Mouse (Mus musculus) mouse trophoblast stem cell (cell line): Measurements from ENCODE around the gene Gm2564.
"Not testable (repeated sequence)": the region's sequence is repeated elsewhere in the genome, so short reads cannot be mapped to it uniquely, and the experiment has no call there.

ENCODE experiments used
- in situ Hi-C, 2 experiments: fragments of 300-500 bp; cut with MseI, MboI; formaldehyde crosslinking; loops; 2 replicates in 1 of 2; 3 replicates in 1 of 2; pipeline ENCODE4 v1.15.1; 2025

Gene Gm2564

DNA sequence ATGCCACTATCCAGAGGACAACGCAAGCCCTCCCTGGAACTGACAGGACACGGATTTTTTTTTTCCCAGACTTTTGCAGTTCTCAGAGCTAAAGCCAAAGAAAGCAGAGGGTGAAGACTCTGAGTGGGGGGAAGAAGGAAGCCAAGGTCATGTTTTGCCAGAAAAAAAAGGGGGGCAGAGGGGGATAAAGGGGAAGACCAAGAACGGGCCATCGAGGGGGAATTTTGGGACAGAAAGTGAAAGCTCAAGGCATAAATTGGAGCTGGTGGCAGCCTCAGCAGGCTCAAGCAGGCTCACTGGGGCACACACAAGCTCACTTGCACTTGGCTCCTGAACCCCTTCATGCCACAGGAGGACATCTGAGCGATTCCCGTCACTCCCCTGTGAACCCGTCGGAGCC is at the start of gene Gm2564:
TSS of gene Gm2564 (plus strand) at position 301 of the 400 bp plus-strand sequence.
- in situ Hi-C loops: not testable (repeated sequence)

DNA sequence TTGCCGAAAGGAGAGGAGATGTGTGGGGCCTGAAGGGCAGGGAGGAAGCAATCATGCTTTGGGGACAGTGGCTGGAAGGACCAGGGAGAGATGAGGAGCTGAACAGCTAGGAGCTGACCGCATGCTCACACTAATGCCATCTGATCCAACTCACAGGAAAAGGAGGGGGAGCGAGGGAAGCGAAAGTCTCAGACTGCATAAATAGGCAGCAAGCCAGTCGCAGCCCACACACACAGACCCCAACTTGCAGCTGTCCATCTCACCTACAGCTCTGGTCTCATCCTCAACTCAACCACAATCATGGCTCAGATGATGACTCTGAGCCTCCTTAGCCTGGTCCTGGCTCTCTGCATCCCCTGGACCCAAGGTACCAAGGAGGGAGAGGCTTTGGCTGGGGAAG is 17.6 kb upstream of the Gm2564 start, which contains the start of gene Gm10591:
TSS of gene Gm10591 (plus strand) at position 301 of the 400 bp plus-strand sequence.
- in situ Hi-C loops: not testable (repeated sequence)

DNA sequence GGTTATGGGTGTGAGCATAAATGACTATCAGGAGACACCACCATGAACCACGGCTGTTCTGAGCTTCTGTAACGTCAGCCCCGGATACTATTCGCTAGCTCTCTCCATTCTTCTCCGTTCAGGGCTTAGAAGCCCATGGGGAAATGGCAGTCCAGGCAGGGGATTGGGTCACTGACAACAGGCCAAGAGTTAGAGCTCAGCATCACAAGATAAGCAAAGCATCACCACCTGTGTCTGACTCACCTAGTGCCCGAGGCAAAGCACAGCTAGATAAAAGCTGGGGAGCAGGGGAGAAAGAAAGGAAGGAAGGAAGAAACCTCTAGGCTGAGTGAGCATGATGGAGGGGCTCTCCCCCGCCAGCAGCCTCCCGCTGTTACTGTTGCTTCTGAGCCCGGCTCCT is 25.4 kb downstream of the Gm2564 start, which contains the start of gene Ccl27b:
TSS of gene Ccl27b (plus strand) at position 301 of the 400 bp plus-strand sequence.
- in situ Hi-C loops: not testable (repeated sequence)

GRCm38 (mm10) chr4:42661793-42662192 is 32.3 kb downstream of the Gm2564 start, which contains the start of gene Il11ra2:
Gene Il11ra2, minus strand, starts transcription at chr4:42661893.
- in situ Hi-C loops: not testable (repeated sequence)

- in situ Hi-C loops: not testable (repeated sequence)
Observed at GRCm38 (mm10) chr4:42675415-42675814, 45.9 kb downstream of the Gm2564 start.

- in situ Hi-C loops: not testable (repeated sequence)
Observed at GRCm38 (mm10) chr4:42679365-42679764, 49.8 kb downstream of the Gm2564 start.

GRCm38 (mm10) chr4:42680374-42681356 is 51.1 kb downstream of the Gm2564 start:
- in situ Hi-C loops: not testable (repeated sequence)
